Mouse (Mus musculus): ENCODE measurements around the gene Rfc4. TPM values are rescaled to one million over a fixed set of nuclear protein-coding genes. Genes with fewer than 3 reads are reported as not detected.

Gene Rfc4
- polyA plus RNA-seq, 1 experiment from 2014 or later: 71.6 TPM

Small RNA genes within 50 kb of the gene (microRNA-seq; reads per million reads assigned to microRNA genes)
- gene Gm49346: not detected

Other genes starting within 250 kb of the Rfc4 start
- gene Ahsg, start 236.5 kb downstream of the Rfc4 start, polyA plus RNA-seq (2015; fragmentation: Nextera tagmentation; extraction: Ambion mirVana): 7.5 and 19.6 TPM in 2 replicates
- 0.11 TPM in 1 of 2 replicates, not detected in the other for gene Fetub, start 209.4 kb downstream of the Rfc4 start, polyA plus RNA-seq (2015; fragmentation: Nextera tagmentation; extraction: Ambion mirVana)
- not detected in 2 replicates for gene Hrg, start 176.7 kb downstream of the Rfc4 start, polyA plus RNA-seq (2015; fragmentation: Nextera tagmentation; extraction: Ambion mirVana)
- 0.08 and 0.19 TPM in 2 replicates for gene Kng2, start 98.3 kb downstream of the Rfc4 start, polyA plus RNA-seq (2015; fragmentation: Nextera tagmentation; extraction: Ambion mirVana)
- 0.54 and 4.3 TPM in 2 replicates for gene Kng1, start 69.9 kb downstream of the Rfc4 start, polyA plus RNA-seq (2015; fragmentation: Nextera tagmentation; extraction: Ambion mirVana)
- 155 and 160 TPM in 2 replicates for gene Eif4a2, start 20.3 kb downstream of the Rfc4 start, polyA plus RNA-seq (2015; fragmentation: Nextera tagmentation; extraction: Ambion mirVana)
- 0.10 TPM in 1 of 2 replicates, not detected in the other for gene Adipoq, start 18.8 kb upstream of the Rfc4 start, polyA plus RNA-seq (2015; fragmentation: Nextera tagmentation; extraction: Ambion mirVana)
- gene St6gal1, start 97.0 kb upstream of the Rfc4 start, polyA plus RNA-seq (2015; fragmentation: Nextera tagmentation; extraction: Ambion mirVana): 14.8 and 19.1 TPM in 2 replicates